Mouse (Mus musculus) thymus, adult 2 months (tissue): Measurements from ENCODE around the gene Pgpep1l.

ENCODE experiments used
- CTCF ChIP-seq: fragments of 200-500 bp; IDR thresholded peaks from 2 replicates; pipeline ENCODE4 v1.5.1; 2012; ENCODE audit warnings: mild to moderate bottlenecking, control low read depth, low read length, moderate library complexity, borderline replicate concordance; ENCODE audit not compliant: control insufficient read depth, poor library complexity, insufficient read depth; ENCODE audit errors: extremely low read depth
- POLR2A ChIP-seq: fragments of 200-500 bp; IDR thresholded peaks from 2 replicates; pipeline ENCODE4 v1.6.1; 2012; ENCODE audit warnings: mild to moderate bottlenecking, low read length, control low read depth, moderate library complexity; ENCODE audit not compliant: control insufficient read depth, poor library complexity, insufficient read depth; ENCODE audit errors: extremely low read depth

- no peak for TF ChIP-seq CTCF
- no peak for TF ChIP-seq POLR2A
These were observed 40.0 kb downstream of the Pgpep1l start for GRCm38 (mm10) chr7:68224006-68224405.
